In the genomic region with DNA sequence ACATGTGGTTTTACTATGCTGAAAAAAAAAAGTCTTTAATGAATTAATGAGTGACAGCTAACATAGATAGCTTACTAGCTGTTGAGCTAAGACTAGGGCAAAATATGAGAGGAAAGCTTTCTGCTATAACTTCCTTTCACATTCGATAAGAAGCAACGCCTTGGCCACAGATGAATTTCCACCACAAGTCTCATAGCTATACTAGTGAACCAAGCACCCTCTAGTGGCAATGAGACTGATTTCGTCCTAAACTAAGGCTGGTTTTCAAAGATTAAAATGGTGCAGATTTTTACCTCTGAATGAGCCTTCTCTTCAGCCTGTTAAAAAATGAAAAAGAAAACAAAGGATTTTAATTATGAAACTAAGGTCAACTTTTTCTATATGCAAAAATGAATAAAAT, we compare ENCODE assay signal across 9 mouse cellular contexts.
A peak's percentile ranks its signal among the peaks of the same experiment; 100 is the strongest.
DNase-seq lines count a peak whose midpoint lies in the region; ATAC-seq lines count a peak whose summit lies in the region.
"Had no signal": no experiment of that assay in that cellular context is flagged by ENCODE, and none has a peak within 500 bp of the region (broad histone marks: within the 10 kb centered on the region; RNA-seq: fewer than 3 reads in every experiment).

No protein-coding gene starts in this region.

- no peak overlapping the region for H3K4me3 ChIP-seq in forebrain, embryonic 13.5 days
- H3K4me3 ChIP-seq in forebrain, embryonic 11.5 days (ENCODE audit: low read depth, low read length): no peak overlapping the region
- no peak overlapping the region for H3K4me3 ChIP-seq in midbrain, embryonic 11.5 days (ENCODE audit: low read depth, low read length)
- H3K4me3 ChIP-seq in midbrain, embryonic 10.5 days: no peak overlapping the region
- H3K4me3 ChIP-seq: erythroblast, embryonic 14.5 days had no signal

- H3K9me3 ChIP-seq in forebrain, embryonic 13.5 days (replicated peaks): peaks cover 7% of the 10 kb centered on the region; the same call in 1 of the 2 replicates
- H3K9me3 ChIP-seq in forebrain, embryonic 11.5 days (ENCODE audit: control insufficient read depth, low read length): no peaks in the 10 kb centered on the region
- peaks cover 4% of the 10 kb centered on the region; the same call in 1 of the 2 replicates for H3K9me3 ChIP-seq in midbrain, embryonic 11.5 days (ENCODE audit: control insufficient read depth, low read length)
- H3K9me3 ChIP-seq in midbrain, embryonic 10.5 days (replicated peaks): peaks cover 6% of the 10 kb centered on the region; the same call in 1 of the 2 replicates

- peaks cover 7% of the 10 kb centered on the region for H3K4me1 ChIP-seq in forebrain, embryonic 13.5 days
- no peaks in the 10 kb centered on the region for H3K4me1 ChIP-seq in forebrain, embryonic 11.5 days (replicated peaks; ENCODE audit: control insufficient read depth, insufficient read depth, low read length)
- no peaks in the 10 kb centered on the region for H3K4me1 ChIP-seq in midbrain, embryonic 11.5 days (ENCODE audit: control insufficient read depth, insufficient read depth, low read length)
- no peaks in the 10 kb centered on the region for H3K4me1 ChIP-seq in midbrain, embryonic 10.5 days

- H3K4me2 ChIP-seq in forebrain, embryonic 13.5 days: no peak overlapping the region
- H3K4me2 ChIP-seq in forebrain, embryonic 11.5 days (ENCODE audit: low read depth, low read length, severe bottlenecking): no peak overlapping the region
- no peak overlapping the region for H3K4me2 ChIP-seq in midbrain, embryonic 11.5 days

- no peak for DNase-seq in forebrain, embryonic 11.5 days (ENCODE audit: low spot score)
- no peak for DNase-seq in midbrain, embryonic 11.5 days (ENCODE audit: low spot score, missing footprints)
- no peak for DNase-seq in midbrain, embryonic 10.5 days (ENCODE audit: low spot score)
- peak; percentile 22 to 49 for DNase-seq in cerebellum, postnatal 36 days
- peak; percentile 14 for DNase-seq in retina, postnatal 7 days (ENCODE audit: low read depth, low spot score)
- no peak for DNase-seq in spleen, postnatal 14 days (ENCODE audit: low spot score in 2 of 2)

- H3K27me3 ChIP-seq in forebrain, embryonic 13.5 days: no peaks in the 10 kb centered on the region
- H3K27me3 ChIP-seq in forebrain, embryonic 11.5 days (ENCODE audit: control insufficient read depth, insufficient read depth, low read length): no peaks in the 10 kb centered on the region
- no peaks in the 10 kb centered on the region for H3K27me3 ChIP-seq in midbrain, embryonic 11.5 days (ENCODE audit: control insufficient read depth, insufficient read depth, low read length)
- no peaks in the 10 kb centered on the region for H3K27me3 ChIP-seq in midbrain, embryonic 10.5 days (ENCODE audit: low read depth, poor library complexity, severe bottlenecking)

- no peak overlapping the region for H3K27ac ChIP-seq in forebrain, embryonic 13.5 days
- H3K27ac ChIP-seq in forebrain, embryonic 11.5 days (ENCODE audit: low read depth, low read length): no peak overlapping the region
- no peak overlapping the region for H3K27ac ChIP-seq in midbrain, embryonic 11.5 days (ENCODE audit: low read depth, low read length)
- no peak overlapping the region for H3K27ac ChIP-seq in midbrain, embryonic 10.5 days (replicated peaks)

- peak; percentile 53; the same call in 1 of the 2 replicates for ATAC-seq in forebrain, embryonic 13.5 days
- ATAC-seq in forebrain, embryonic 11.5 days (replicated peaks; ENCODE audit: low FRiP score): no peak
- ATAC-seq in midbrain, embryonic 11.5 days (ENCODE audit: low FRiP score): peak; percentile 40; the same call in 1 of the 2 replicates
- ATAC-seq in CD4-positive, CD25-positive, alpha-beta regulatory T cell, adult 4 months: no peak

- no peak overlapping the region for H3K9ac ChIP-seq in forebrain, embryonic 13.5 days
- no peak overlapping the region for H3K9ac ChIP-seq in forebrain, embryonic 11.5 days (ENCODE audit: low read length)
- H3K9ac ChIP-seq in midbrain, embryonic 11.5 days (ENCODE audit: low read length): no peak overlapping the region

- peaks cover 7% of the 10 kb centered on the region for H3K36me3 ChIP-seq in forebrain, embryonic 13.5 days (ENCODE audit: poor library complexity, severe bottlenecking)
- no peaks in the 10 kb centered on the region for H3K36me3 ChIP-seq in forebrain, embryonic 11.5 days (ENCODE audit: control insufficient read depth, insufficient read depth, low read length)
- no peaks in the 10 kb centered on the region for H3K36me3 ChIP-seq in midbrain, embryonic 11.5 days (ENCODE audit: control insufficient read depth, insufficient read depth, low read length)
- H3K36me3 ChIP-seq in midbrain, embryonic 10.5 days: 0 out of 2 replicates have a peak, but pooled peaks cover 4% of the 10 kb centered on the region

- WGBS in forebrain, embryonic 13.5 days: 43% methylated on average over 3 of the region's 3 CpGs
- 52% methylated on average over 3 of the region's 3 CpGs for WGBS in forebrain, embryonic 11.5 days
- 51% methylated on average over 3 of the region's 3 CpGs for WGBS in midbrain, embryonic 11.5 days
- WGBS in midbrain, embryonic 10.5 days: 49% methylated on average over 3 of the region's 3 CpGs

Comparison
In these comparisons a context has a peak if more than half of its experiments do, and no peak if none do; other contexts are left out.
1. ATAC-seq: peak in forebrain, embryonic 13.5 days (single experiment) and midbrain, embryonic 11.5 days (single experiment); none in forebrain, embryonic 11.5 days (single experiment) and CD4-positive, CD25-positive, alpha-beta regulatory T cell, adult 4 months (single experiment).
2. DNase-seq: peak in cerebellum, postnatal 36 days (2 of 2) and retina, postnatal 7 days (single experiment); none in forebrain, embryonic 11.5 days (single experiment), midbrain, embryonic 11.5 days (single experiment), midbrain, embryonic 10.5 days (single experiment) and spleen, postnatal 14 days (0 of 2).